Mouse (Mus musculus): ENCODE data around the gene Wnt10b.

Gene Wnt10b

DNA sequence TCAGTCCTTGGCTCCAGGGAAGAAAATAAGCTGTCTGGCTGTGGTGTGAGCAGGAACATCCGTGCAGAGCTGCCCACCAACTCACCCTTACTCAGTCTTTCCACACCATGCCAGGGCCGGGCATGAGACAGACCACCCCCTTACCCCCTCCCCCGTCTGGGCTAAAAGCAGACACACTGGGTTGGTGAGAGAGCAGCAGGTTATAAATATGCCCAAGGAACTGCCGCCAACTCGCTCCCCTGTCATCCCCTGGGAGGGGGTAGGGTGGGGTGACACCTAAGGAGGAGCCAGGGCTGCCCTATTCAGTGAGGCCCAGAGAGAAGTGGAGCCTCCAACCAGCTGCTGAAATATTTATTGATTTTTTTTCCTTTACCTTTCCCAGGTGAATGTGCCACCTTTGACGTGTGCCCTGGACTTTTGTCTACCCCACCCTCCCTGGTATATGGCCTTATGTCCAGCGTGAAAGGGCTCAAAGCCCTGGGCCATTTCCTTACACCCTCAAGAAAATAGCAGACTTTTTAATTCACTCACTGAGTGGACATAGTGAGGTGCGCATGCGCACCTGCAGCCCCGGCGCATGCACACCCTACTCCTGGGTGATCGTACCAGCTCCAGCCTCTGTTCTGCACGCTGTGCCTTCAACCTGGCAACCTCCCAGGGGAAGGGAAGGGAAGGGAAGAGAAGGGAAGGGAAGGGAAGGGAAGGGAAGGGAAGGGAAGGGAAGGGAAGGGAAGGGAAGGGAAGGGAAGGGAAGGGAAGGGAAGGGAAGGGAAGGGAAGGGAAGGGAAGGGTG, 19.0 kb upstream of the Wnt10b start:
- DNase-seq: no peak

DNA sequence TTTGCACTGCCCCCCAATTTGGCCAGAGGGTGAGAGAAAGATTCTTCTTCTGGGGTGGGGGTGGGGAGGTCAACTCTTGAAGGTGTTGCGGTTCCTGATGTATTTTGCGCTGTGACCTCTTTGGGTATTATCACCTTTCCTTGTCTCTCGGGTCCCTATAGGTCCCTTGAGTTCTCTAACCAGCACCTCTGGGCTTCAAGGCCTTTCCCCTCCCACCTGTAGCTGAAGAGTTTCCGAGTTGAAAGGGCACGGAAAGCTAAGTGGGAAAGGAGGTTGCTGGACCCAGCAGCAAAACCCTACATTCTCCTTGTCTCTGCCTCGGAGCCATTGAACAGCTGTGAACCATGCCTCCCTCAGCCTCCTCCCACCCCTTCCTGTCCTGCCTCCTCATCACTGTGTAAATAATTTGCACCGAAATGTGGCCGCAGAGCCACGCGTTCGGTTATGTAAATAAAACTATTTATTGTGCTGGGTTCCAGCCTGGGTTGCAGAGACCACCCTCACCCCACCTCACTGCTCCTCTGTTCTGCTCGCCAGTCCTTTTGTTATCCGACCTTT, 15.3 kb upstream of the Wnt10b start:
- no peak for DNase-seq

- DNase-seq: no peak
These were observed 14.5 kb upstream of the Wnt10b start for GRCm38 (mm10) chr15:98792233-98793020.

GRCm38 (mm10) chr15:98791771-98792170, 13.8 kb upstream of the Wnt10b start:
- DNase-seq: no peak

DNA sequence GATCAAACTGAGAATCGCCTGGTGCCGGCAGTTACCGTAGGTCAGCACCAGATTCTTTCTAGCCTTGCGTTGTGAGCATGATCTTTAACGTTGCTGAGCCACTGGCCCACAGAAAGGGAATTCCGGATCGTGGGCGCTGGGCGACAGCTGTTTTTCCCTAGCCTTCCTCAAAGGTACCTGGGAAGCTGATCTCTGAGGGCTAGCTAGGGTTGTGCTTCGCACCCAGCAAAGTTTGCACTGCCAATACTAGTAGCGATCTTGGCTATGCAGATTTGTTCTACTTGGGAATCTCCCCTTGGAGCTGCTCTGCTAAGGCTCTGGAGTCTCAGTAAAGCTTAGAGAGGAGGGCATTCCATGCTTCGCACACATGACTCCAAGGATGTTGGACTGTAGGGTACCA, 13.3 kb upstream of the Wnt10b start:
- DNase-seq: no peak

- DNase-seq: no peak
These were observed 12.8 kb upstream of the Wnt10b start for GRCm38 (mm10) chr15:98790761-98791160.

GRCm38 (mm10) chr15:98789661-98790535, 11.9 kb upstream of the Wnt10b start, which contains the start of gene Wnt1:
Gene Wnt1 (plus strand): TSS chr15:98789857.
- DNase-seq: no peak

GRCm38 (mm10) chr15:98788972-98789660, 11.2 kb upstream of the Wnt10b start:
- DNase-seq: no peak

GRCm38 (mm10) chr15:98787930-98788329, 10.0 kb upstream of the Wnt10b start:
- DNase-seq: no peak

GRCm38 (mm10) chr15:98785744-98786143, 7.8 kb upstream of the Wnt10b start:
- no peak for DNase-seq

DNA sequence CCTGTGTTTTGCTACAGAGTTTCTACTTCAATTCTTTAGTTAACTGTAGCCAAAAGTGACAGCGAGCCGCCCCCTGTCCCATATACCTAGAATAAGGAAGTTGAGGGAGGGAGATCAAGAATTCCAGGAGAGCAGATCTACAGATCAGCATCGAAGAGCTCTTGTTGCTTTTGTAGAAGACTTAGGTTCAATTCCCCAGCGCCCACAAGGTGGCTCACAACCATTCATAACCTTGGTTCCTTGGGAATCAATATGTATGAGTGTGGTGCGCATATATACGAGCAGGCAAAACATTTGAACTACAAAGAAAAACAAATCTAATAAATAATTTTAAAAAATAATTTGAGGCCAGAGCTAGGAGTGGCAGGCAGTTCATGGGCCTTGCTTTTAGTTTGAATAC, 3.2 kb upstream of the Wnt10b start:
- no peak for DNase-seq

DNA sequence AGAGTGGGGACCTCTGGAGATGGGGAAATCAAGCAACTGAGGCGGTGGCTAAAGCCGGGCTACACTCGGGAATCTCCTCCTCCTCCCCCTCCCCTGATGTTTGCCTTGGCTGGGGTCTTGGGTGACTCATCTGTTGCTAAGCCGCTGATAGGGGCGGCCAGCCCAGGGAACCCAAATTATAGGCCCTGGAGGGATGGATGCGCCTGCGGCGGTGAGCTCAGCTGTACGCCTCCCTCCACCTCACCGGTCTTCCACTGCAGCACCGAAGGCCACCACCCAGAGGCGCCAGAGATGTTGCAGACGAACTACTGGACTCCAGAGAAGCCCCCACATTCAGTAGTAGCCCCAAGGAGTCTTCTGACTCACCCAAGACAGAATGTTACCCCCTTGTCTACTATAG, 2.6 kb upstream of the Wnt10b start:
- no peak for DNase-seq

DNA sequence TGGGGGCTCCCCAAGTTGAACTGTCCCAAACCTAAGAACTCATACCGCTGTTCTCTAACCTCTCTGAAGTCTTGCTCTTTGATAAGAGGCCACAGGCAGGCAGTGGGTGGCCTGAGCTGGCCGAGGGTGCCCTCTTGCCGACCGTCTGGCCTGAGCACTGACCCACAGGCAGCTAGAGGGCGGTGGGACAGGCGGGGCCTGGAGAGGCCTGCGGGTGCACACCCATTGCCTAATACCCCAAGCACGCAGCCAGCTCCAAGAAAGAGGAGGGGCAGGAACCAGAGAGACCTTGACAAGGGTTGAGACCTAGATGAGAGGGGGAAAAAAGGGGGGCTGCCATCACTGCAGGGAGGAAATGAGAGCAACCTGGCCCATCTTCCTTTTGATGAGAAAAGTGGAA, 2.1 kb upstream of the Wnt10b start:
- no peak for DNase-seq

- DNase-seq: no peak
These were observed 856 bp upstream of the Wnt10b start for GRCm38 (mm10) chr15:98778806-98779205.

DNA sequence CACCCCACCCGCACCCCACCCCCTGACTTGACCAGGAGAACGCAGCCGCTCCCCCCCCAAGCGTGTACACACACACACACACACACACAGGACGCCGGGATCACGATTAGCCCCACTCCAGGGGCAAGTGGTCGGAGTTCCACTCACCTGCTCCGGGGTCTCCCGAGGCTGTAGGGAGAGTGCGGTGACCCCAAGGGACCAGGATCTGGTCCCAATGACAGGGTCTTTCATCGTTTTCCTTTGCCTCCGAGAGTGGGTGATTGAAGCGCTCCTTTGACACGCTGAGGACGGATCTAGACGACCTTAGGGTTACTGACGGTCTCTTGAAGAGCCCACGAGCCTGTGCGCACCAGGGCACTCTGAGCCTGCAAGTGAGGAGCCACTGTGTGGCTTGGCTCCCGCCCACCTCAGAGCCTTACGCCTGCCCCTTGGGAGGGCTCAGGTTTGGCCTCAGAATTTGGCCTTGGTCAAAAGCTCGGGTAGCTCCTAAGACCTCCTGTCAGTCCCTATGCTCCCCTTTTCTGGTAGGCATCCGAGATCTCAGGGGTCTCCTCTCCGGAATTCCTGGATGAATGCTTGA, 331 bp upstream of the Wnt10b start:
- DNase-seq: no peak

- no peak for DNase-seq
These were observed 839 bp downstream of the Wnt10b start for GRCm38 (mm10) chr15:98777005-98777616.

DNA sequence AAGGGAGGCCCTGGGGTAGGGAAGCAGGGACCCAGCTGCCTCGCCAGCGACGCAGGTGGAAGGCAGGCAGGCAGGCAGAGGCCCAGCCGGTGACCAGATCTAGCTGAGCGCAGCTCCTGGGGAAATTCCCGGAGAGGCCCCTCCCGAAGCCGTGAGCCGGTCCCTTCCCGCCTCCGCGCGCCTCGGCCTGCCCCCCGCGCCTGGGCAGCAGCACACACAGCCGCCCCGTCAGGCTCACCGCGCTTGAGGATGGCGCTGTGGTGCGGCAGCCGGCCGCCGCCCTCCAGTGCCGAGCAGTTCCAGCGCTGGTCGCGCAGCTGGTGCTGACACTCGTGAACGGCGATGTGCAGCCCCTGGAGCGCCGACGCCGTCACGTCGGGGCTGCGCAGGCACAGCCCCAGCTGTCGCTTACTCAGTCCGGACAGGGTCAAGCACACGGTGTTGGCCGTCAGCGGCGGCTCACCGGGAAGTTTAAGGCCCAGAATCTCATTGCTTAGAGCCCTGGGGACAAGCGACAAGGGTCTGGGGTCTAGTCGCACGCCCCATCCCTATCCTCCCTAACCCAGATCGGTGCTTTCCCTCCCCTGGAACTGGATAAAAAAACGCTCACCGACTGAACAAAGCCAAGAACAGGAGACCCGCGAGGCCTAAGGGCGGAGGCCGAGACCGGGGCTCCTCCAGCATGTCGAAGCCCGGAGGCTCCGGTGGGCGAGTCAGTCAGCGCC, 1.5 kb downstream of the Wnt10b start:
- DNase-seq: no peak

DNA sequence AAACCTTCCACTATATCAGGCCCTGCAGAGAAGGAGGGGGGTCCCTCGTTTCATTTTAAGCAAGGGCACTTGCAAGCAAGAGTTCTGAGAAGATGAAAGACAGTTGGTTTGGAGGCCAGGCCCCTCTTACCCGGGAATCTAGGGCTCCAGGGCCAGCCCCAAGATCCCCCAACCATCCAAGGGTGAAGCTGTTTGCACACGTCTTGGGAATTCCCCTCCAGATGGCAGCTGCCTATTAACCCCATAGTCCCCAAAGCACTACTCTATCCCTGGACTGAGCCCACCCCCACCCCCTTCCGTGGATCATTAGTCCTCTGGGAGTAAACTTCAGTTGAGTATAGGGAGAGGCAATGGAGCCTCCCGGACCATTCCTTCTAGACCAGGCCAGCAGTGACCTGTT, 2.4 kb downstream of the Wnt10b start:
- DNase-seq: no peak

DNA sequence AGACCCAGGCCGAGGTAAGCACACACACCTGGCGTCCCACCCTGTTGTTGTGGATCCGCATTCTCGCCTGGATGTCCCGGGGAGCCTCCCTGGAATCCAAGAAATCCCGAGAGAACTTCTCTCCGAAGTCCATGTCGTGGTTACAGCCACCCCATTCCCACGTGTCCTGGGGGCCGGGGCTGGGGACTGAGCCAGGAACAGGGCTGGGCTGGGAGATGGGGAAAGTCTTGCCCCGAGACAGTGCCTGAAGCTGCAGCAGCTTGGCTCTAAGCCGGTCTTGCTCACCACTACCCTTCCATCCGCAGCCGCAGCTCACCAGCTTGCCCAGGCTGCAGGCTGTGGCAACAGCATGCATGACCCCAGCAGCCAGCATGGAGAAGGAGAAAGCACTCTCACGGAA, 3.9 kb downstream of the Wnt10b start:
- DNase-seq: no peak

DNA sequence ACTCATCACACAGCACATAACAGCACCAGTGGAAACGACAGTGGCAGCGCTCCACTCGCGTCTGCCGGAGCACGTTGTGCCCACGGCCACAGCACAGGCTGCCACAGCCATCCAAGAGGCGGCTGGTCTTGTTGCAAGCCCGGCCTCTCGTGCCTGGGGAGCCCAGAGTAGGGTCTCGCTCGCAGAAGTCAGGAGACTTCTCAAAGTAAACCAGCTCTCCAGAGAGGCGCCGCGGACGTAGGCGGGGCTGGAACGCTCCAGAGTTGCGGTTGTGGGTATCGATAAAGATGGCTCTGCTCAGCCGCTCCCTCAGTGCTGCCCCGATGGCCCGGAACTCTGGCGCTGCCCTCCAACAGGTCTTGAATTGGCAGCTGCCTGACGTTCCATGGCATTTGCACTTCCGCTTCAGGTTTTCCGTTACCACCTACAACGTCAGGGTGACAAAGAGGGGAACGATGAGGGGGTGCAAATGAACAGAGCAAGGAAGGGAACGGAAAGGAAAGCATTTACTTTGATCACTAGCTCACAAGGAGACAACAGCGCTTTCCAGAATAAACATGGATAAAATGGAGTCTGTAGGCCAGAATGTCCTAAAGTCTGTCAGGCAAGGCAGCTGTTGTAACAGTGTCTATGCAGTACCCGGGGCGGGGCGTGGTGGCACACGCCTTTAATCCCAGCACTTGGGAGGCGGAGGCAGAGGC, 5.3 kb downstream of the Wnt10b start:
- DNase-seq: no peak

All from cerebellum, adult 8-10 months (tissue).